Mouse (Mus musculus): ENCODE measurements around the gene Panx1. TPM values are rescaled to one million over a fixed set of nuclear protein-coding genes. Genes with fewer than 3 reads are reported as not detected.
A peak's percentile ranks its signal among the peaks of the same experiment; 100 is the strongest.

Panx1 gene
- polyA plus RNA-seq, 1 experiment from 2014 or later, result 30.3 TPM

DNA sequence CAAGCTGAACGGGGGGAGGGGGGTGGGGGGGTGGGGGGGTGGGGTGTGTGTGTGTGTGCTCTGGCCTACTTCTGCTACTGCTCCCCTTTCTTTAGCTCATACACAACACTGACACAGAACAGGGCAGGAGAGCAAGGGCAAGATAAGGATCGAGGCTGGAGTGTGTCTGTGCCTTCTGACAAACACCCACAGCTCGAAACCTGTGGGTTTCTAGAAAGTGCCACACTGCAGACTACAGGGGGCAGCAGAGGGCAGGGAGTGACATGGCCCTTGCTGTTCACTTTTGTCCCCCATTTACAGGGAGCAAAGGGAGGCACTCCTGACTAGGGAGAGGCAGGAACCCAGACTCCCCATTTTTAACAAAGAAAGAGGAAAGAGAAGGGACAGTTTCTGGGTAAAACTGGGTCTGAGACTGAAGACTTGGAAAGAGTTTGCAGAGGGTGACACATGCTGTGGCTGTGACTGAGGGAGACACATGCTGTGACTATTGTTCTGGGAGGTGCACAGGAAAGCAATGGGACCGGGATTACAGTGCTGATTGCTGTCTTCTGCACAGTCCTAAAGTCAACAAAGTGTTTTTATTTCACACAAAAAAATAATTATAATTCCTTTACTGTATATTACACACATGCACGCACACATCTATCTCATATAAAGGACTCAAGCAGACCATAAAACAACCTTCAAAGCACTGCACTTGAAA lies 16.1 kb downstream of the Panx1 start:
- Histone ChIP-seq H3K27ac (ENCODE audit: low read length) (no peak overlapping the region), H3K4me2 (ENCODE audit: low read depth, low read length) (no peak overlapping the region), H3K36me3 (ENCODE audit: control insufficient read depth, insufficient read depth, low read length) (no peaks in the 10 kb centered on the region), H3K9ac (ENCODE audit: low read depth, low read length) (no peak overlapping the region), H3K27me3 (replicated peaks; ENCODE audit: control insufficient read depth, insufficient read depth, low read length) (no peaks in the 10 kb centered on the region), H3K9me3 (ENCODE audit: control insufficient read depth, low read length) (no peaks in the 10 kb centered on the region), H3K4me3 (ENCODE audit: low read length) (no peak overlapping the region), H3K4me1 (ENCODE audit: control insufficient read depth, insufficient read depth, low read length) (peaks cover under 1% of the 10 kb centered on the region; the same call in 1 of the 2 replicates)
- 47% methylated on average over 5 of the region's 5 CpGs for WGBS
- peak; percentile 53; the same call in 1 of the 2 replicates for ATAC-seq

DNA sequence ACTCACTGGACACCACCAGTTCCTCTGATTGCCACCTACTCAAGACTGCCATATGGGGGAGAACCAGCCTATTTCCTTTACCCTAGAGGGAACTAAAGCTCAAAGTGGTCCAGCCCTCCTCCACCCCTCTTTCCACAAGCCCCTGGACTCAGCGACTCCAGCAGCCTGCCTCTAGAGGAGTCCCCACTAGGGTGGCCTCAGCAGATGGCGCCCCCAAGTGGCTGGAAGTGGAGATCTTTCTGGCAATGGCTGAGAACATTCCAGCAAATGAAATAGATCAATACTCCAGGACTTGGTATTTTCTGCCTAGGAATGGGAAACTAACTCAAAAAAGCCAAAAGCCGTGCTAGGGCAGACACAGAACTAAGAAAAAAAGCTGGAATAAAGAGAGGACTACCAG lies 17.6 kb downstream of the Panx1 start:
- 64% methylated on average over 3 of the region's 3 CpGs for WGBS
- no peak overlapping the region for H3K4me3 ChIP-seq (ENCODE audit: low read length)
- H3K9ac ChIP-seq (ENCODE audit: low read depth, low read length), result no peak overlapping the region
- no peak overlapping the region for H3K27ac ChIP-seq (ENCODE audit: low read length)
- no peak overlapping the region for H3K4me2 ChIP-seq (ENCODE audit: low read depth, low read length)
- H3K36me3 ChIP-seq (ENCODE audit: control insufficient read depth, insufficient read depth, low read length), result no peaks in the 10 kb centered on the region
- no peak for ATAC-seq
- H3K27me3 ChIP-seq (replicated peaks; ENCODE audit: control insufficient read depth, insufficient read depth, low read length), result no peaks in the 10 kb centered on the region
- no peaks in the 10 kb centered on the region for H3K4me1 ChIP-seq (ENCODE audit: control insufficient read depth, insufficient read depth, low read length)
- H3K9me3 ChIP-seq (ENCODE audit: control insufficient read depth, low read length), result no peaks in the 10 kb centered on the region

DNA sequence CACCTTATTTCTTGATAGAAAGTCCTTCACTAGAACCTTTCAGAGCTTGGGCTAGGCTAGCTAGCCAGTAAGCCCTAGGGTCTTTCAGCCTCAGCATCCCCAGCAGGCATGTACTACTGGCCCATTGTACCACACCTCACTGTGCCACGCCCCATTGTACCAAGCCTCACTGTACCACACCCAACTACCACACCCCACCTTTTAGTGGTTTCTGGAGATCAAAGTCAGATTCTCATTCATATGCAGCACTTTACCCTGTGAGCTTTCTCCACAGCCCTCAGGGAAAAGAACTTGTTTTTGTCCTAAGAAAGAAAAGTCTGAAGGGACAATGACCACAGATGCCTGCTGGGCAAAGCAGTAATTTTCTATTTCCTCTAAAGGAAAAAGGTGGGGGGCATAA lies 22.2 kb downstream of the Panx1 start:
- ATAC-seq, result peak; percentile 42
- Histone ChIP-seq H3K4me3 (ENCODE audit: low read length) (no peak overlapping the region), H3K27me3 (replicated peaks; ENCODE audit: control insufficient read depth, insufficient read depth, low read length) (no peaks in the 10 kb centered on the region), H3K9me3 (ENCODE audit: control insufficient read depth, low read length) (no peaks in the 10 kb centered on the region), H3K4me2 (ENCODE audit: low read depth, low read length) (no peak overlapping the region), H3K9ac (ENCODE audit: low read depth, low read length) (no peak overlapping the region), H3K4me1 (ENCODE audit: control insufficient read depth, insufficient read depth, low read length) (no peaks in the 10 kb centered on the region), H3K27ac (ENCODE audit: low read length) (no peak overlapping the region), H3K36me3 (ENCODE audit: control insufficient read depth, insufficient read depth, low read length) (no peaks in the 10 kb centered on the region; the same call in 1 of the 2 replicates)
- WGBS, result 93% methylated on average over 1 of the region's 1 CpGs

DNA sequence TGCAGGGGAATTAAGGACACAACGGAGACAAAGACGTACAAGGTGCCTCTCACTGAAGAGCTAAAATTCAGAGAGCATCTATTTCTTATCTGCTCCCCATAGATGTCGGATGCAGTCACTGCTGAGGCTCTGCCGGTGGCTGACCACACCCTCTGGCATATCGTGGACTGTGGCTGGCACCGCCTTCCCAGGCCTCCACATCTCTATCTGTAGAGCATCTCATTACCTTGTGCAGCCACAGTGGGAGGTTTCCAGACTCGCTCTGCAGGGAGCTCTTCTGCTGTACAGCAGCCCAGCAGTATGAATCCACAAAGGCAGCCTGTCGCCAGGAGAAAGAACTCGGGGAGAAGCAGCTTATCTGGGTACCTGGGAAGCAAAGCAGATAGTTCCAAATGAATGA lies 24.1 kb downstream of the Panx1 start:
- H3K4me1 ChIP-seq (ENCODE audit: control insufficient read depth, insufficient read depth, low read length), result no peaks in the 10 kb centered on the region
- H3K27ac ChIP-seq (ENCODE audit: low read length), result no peak overlapping the region
- no peaks in the 10 kb centered on the region for H3K27me3 ChIP-seq (replicated peaks; ENCODE audit: control insufficient read depth, insufficient read depth, low read length)
- no peak for ATAC-seq
- H3K36me3 ChIP-seq (ENCODE audit: control insufficient read depth, insufficient read depth, low read length), result no peaks in the 10 kb centered on the region; the same call in 1 of the 2 replicates
- H3K9me3 ChIP-seq (ENCODE audit: control insufficient read depth, low read length), result no peaks in the 10 kb centered on the region
- no peak overlapping the region for H3K4me3 ChIP-seq (ENCODE audit: low read length)
- H3K4me2 ChIP-seq (ENCODE audit: low read depth, low read length), result no peak overlapping the region
- no peak overlapping the region for H3K9ac ChIP-seq (ENCODE audit: low read depth, low read length)
- 80% methylated on average over 9 of the region's 9 CpGs for WGBS

DNA sequence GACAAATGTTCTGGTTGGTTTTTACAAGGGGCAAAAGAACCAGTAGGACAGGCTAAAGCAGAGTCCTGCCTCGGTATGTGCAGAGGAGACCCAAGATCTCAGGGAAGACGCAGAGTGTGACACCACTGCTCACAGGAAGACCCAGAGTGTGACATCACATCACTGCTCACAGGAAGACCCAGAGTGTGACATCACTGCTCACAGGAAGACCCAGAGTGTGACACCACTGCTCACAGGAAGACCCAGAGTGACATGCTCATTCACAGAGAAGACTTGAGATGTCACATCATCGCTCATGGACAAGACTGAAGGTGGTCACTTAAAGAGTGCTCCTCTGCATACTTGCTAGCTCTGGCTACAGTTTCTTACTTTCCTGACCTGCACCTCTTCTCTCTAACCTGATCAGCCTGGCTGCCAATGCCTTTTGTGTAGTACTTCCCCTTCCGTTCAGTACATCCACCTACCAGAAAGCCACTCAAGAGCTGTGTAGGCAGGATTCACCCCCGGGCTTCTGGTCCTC lies 24.7 kb downstream of the Panx1 start:
- WGBS, result 92% methylated on average over 5 of the region's 5 CpGs
- ATAC-seq, result no peak
- no peak overlapping the region for H3K27ac ChIP-seq (ENCODE audit: low read length)

DNA sequence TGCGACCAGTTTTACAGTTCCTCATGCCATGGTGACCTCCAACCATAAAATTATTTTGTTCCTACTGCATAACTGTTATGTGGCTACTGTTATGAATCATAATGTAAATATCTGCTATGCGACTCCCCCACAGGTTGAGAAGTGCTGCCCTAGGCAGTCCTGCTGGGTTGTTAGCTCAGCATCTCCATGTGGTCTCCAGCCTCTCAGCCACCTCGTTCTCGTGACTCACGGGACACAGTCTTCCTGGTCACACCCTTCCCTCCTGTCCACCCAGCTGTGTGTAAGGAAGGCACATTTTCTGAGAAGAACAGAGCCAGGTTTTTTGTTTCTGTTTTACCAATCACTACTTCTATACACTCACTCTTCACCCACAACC lies 26.5 kb downstream of the Panx1 start:
- Histone ChIP-seq H3K27ac (ENCODE audit: low read length) (no peak overlapping the region), H3K4me2 (ENCODE audit: low read depth, low read length) (no peak overlapping the region), H3K9me3 (ENCODE audit: control insufficient read depth, low read length) (no peaks in the 10 kb centered on the region), H3K4me3 (ENCODE audit: low read length) (no peak overlapping the region), H3K4me1 (ENCODE audit: control insufficient read depth, insufficient read depth, low read length) (no peaks in the 10 kb centered on the region), H3K9ac (ENCODE audit: low read depth, low read length) (no peak overlapping the region), H3K27me3 (replicated peaks; ENCODE audit: control insufficient read depth, insufficient read depth, low read length) (no peaks in the 10 kb centered on the region), H3K36me3 (ENCODE audit: control insufficient read depth, insufficient read depth, low read length) (no peaks in the 10 kb centered on the region; the same call in 1 of the 2 replicates)
- ATAC-seq, result no peak
- WGBS, result 67% methylated on average over 5 of the region's 5 CpGs

More for the DNA sequence above, 24.7 kb downstream of the Panx1 start:
- no peaks in the 10 kb centered on the region; the same call in 1 of the 2 replicates for H3K36me3 ChIP-seq (ENCODE audit: control insufficient read depth, insufficient read depth, low read length)
- no peak overlapping the region for H3K4me3 ChIP-seq (ENCODE audit: low read length)
- no peaks in the 10 kb centered on the region for H3K27me3 ChIP-seq (replicated peaks; ENCODE audit: control insufficient read depth, insufficient read depth, low read length)
- H3K4me2 ChIP-seq (ENCODE audit: low read depth, low read length), result no peak overlapping the region
- H3K4me1 ChIP-seq (ENCODE audit: control insufficient read depth, insufficient read depth, low read length), result no peaks in the 10 kb centered on the region
- H3K9me3 ChIP-seq (ENCODE audit: control insufficient read depth, low read length), result no peaks in the 10 kb centered on the region
- no peak overlapping the region for H3K9ac ChIP-seq (ENCODE audit: low read depth, low read length)

DNA sequence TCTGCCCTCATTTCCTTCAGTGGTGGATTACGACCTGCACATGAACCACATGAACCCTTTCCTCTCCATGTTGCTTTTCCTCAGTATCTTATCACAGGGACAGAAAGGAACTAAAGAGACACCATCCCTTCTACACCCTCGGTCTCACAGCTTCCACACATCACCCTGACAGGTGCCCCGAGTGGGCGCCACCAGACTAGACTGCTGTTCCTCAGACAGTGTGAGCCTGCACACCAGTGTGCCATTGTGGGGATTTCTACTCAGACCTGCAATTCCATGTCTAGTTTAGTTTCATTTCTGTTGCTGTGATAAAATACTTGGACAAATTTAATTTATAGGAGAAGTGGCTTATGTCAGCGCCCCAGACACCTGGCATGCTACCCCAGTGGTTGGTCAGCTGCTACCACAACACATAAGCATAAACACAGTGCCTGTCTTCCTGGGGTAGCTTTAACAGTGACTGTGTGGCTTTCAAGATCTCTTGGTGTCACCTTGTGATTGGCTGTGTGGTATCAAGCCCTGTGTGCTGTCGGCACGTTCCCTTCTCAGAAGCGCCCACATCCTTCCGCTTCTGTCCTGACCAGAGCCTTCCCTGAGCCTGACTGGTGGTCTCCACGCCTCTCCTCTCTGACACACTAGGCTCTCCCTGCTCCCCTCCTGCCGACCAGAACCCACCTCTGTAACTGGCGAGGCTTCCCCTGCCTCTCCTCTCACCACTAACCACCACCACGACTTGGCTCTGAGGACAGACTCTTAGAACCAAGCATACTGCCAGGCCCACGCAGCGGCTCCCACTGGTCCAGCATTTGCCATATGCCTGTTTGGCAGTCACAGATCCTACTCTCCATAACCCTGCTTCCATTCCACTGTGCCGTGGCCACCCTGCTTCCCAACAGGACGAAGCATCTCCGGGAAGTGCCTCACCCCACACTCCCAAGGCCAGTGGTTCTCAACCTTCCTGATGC lies 27.2 kb downstream of the Panx1 start:
- Histone ChIP-seq H3K27ac (ENCODE audit: low read length) (no peak overlapping the region), H3K9ac (ENCODE audit: low read depth, low read length) (no peak overlapping the region), H3K36me3 (ENCODE audit: control insufficient read depth, insufficient read depth, low read length) (no peaks in the 10 kb centered on the region; the same call in 1 of the 2 replicates), H3K9me3 (ENCODE audit: control insufficient read depth, low read length) (no peaks in the 10 kb centered on the region), H3K4me3 (ENCODE audit: low read length) (no peak overlapping the region), H3K27me3 (replicated peaks; ENCODE audit: control insufficient read depth, insufficient read depth, low read length) (no peaks in the 10 kb centered on the region), H3K4me1 (ENCODE audit: control insufficient read depth, insufficient read depth, low read length) (no peaks in the 10 kb centered on the region), H3K4me2 (ENCODE audit: low read depth, low read length) (no peak overlapping the region)
- 86% methylated on average over 18 of the region's 18 CpGs for WGBS
- no peak for ATAC-seq

DNA sequence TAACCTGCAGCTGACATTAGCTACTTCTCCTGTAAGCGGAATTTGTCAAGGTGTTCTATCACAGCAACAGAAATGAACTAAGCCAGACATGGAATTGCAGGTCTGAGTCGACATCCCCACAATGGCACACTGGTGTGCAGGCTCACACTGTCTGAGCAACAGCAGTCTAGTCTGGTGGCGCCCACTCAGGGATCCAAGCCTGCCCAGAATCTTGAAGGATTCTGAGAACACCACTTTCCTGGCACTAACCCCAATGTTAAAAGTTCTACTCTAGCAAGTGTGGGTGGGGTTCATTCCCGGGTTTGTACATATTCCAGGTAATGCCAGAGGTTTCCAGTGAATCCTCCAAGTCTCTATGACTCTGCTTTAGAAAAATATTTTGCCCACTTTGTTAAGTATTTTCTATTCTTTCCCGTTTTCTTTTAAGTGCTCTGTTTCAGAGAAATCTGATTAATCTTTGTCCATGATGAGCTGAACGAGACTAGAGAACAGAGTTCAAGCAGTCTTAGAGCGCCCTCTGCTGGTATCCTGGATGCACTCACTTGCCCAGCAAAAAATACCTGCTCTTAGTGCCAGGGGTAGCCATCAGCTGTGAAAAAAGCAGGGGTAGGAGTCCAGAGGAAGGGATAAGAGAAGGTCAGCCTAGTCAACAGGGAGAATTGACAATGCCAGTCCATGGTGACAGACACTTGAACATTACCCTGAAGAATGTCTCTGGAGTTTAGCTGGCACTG lies 29.9 kb downstream of the Panx1 start:
- 0 out of 2 replicates have a peak, but pooled peaks have one; percentile 40 for ATAC-seq
- 57% methylated on average over 7 of the region's 7 CpGs for WGBS

DNA sequence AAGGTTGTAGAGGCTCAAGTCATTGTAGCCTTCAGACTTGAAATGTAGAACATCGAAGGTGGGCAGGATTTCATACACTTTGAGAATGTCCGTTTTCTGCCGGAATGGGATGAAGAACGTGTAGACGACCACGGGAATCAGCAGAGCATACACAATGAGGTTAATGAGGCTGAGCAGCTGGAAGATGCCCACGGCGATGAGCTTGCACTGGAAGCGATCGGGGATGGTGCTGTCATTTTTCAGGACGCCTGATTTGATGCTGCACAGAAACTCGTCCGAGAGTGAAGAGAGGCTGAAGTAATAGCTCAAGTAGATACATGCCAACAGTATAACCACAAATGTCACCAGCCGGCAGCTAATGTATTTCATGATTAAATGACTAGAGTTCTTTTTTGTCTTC lies 37.7 kb downstream of the Panx1 start:
- Histone ChIP-seq H3K36me3 (ENCODE audit: control insufficient read depth, insufficient read depth, low read length) (no peaks in the 10 kb centered on the region), H3K9ac (ENCODE audit: low read depth, low read length) (no peak overlapping the region), H3K27me3 (replicated peaks; ENCODE audit: control insufficient read depth, insufficient read depth, low read length) (no peaks in the 10 kb centered on the region), H3K9me3 (ENCODE audit: control insufficient read depth, low read length) (no peaks in the 10 kb centered on the region), H3K4me3 (ENCODE audit: low read length) (no peak overlapping the region), H3K27ac (ENCODE audit: low read length) (no peak overlapping the region), H3K4me1 (ENCODE audit: control insufficient read depth, insufficient read depth, low read length) (no peaks in the 10 kb centered on the region), H3K4me2 (ENCODE audit: low read depth, low read length) (no peak overlapping the region)
- ATAC-seq, result no peak
- WGBS, result 81% methylated on average over 14 of the region's 14 CpGs

More for the DNA sequence above, 29.9 kb downstream of the Panx1 start:
- Histone ChIP-seq H3K27me3 (replicated peaks; ENCODE audit: control insufficient read depth, insufficient read depth, low read length) (no peaks in the 10 kb centered on the region), H3K9ac (ENCODE audit: low read depth, low read length) (no peak overlapping the region), H3K9me3 (ENCODE audit: control insufficient read depth, low read length) (no peaks in the 10 kb centered on the region), H3K4me1 (ENCODE audit: control insufficient read depth, insufficient read depth, low read length) (no peaks in the 10 kb centered on the region), H3K4me2 (ENCODE audit: low read depth, low read length) (no peak overlapping the region), H3K36me3 (ENCODE audit: control insufficient read depth, insufficient read depth, low read length) (no peaks in the 10 kb centered on the region; the same call in 1 of the 2 replicates), H3K27ac (ENCODE audit: low read length) (no peak overlapping the region), H3K4me3 (ENCODE audit: low read length) (no peak overlapping the region)

All from intestine, embryonic 16.5 days (tissue).